Comparison of ENCODE assay signal across 8 mouse cellular contexts in the genomic region with DNA sequence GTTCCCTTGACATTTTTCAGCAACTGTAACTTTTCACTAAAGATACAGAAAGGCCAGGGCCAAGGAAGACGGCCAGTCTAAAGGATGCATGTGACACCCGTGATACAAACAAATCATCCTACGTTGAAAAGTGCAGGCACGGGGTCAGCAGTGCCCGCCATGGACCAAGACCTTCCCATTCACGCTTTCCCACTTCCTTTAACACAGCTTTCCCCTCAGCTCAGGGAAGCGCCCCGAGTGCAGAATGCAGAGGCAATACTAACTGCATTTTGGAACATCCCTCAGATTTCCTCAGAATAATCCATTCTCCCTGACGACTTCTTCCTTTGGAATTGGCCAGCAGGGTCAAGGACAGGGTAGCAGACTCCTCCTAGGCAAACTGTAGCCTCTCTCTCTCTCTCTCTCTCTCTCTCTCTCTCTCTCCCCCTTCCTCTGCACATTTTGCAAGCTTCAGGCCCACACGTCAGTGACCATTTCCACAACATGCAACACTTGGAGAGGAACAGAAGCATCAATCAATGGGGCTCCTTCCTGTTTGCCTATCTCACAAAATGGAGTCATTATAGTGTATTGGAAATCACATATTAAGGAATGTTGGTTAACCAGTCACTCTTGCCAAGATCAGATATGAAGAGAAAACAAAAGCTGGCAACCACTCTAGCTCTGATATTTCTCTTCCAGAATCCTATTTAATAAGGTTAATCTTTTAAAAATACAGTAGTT. TPM values are rescaled to one million over a fixed set of nuclear protein-coding genes. Genes with fewer than 3 reads are reported as not detected.
DNase-seq lines count a peak whose midpoint lies in the region; ATAC-seq and TF ChIP-seq lines count a peak whose summit lies in the region.

No protein-coding gene starts in this region.

- intact Hi-C loops in left cerebral cortex, adult 2 months (cut with DNase I) = loop anchor here (5.0 kb wide), 1 partner anchor 392 kb away; no protein-coding TSS in a partner anchor

- DNase-seq in CD4-positive, CD25-positive, alpha-beta regulatory T cell, adult 2 months (ENCODE audit: low read depth, low spot score) = peak; percentile 36
- DNase-seq in kidney, postnatal 36 days = no peak
- DNase-seq in lung, postnatal 36 days = peak; percentile 54
- no peak for DNase-seq in gastrocnemius, adult 18-20 months (ENCODE audit: low spot score)
- DNase-seq in left cerebral cortex, adult 2 months (ENCODE audit: extremely low spot score in 1 of 2, low spot score in 2 of 2) = no peak

- peaks cover 62% of the 10 kb centered on the region for H3K4me1 ChIP-seq in kidney, embryonic 14.5 days (ENCODE audit: control insufficient read depth, insufficient read depth, low read length)
- peaks cover 56% of the 10 kb centered on the region for H3K4me1 ChIP-seq in heart, embryonic 16.5 days (ENCODE audit: control insufficient read depth, insufficient read depth, low read length)

- H3K36me3 ChIP-seq in kidney, embryonic 14.5 days (ENCODE audit: control insufficient read depth, insufficient read depth, low read length) = no peaks in the 10 kb centered on the region
- no peaks in the 10 kb centered on the region for H3K36me3 ChIP-seq in heart, embryonic 16.5 days (ENCODE audit: control insufficient read depth, insufficient read depth)

- no peak for ATAC-seq in CD4-positive, CD25-positive, alpha-beta regulatory T cell, adult 4 months
- ATAC-seq in kidney, embryonic 14.5 days (ENCODE audit: low FRiP score, low TSS enrichment) = no peak
- no peak for ATAC-seq in heart, embryonic 16.5 days (replicated peaks; ENCODE audit: extremely low read depth, insufficient read depth, low FRiP score)

- H3K4me3 ChIP-seq in kidney, embryonic 14.5 days (ENCODE audit: low read length) = peak overlapping the region; percentile 3; the same call in 1 of the 2 replicates
- H3K4me3 ChIP-seq in heart, embryonic 16.5 days (ENCODE audit: low read length) = no peak overlapping the region
- no peak overlapping the region for H3K4me3 ChIP-seq in left cerebral cortex, adult 2 months

- H3K9ac ChIP-seq in kidney, embryonic 14.5 days (ENCODE audit: low read depth, low read length) = peak overlapping the region; percentile 18; the same call in 1 of the 2 replicates
- peak overlapping the region; percentile 38 for H3K9ac ChIP-seq in heart, embryonic 16.5 days (ENCODE audit: low read length)

- H3K9me3 ChIP-seq in kidney, embryonic 14.5 days (ENCODE audit: control insufficient read depth, low read length) = no peaks in the 10 kb centered on the region
- H3K9me3 ChIP-seq in heart, embryonic 16.5 days (replicated peaks; ENCODE audit: control insufficient read depth, low read length) = no peaks in the 10 kb centered on the region

- H3K27ac ChIP-seq in kidney, embryonic 14.5 days (ENCODE audit: low read depth, low read length) = peak overlapping the region; percentile 71; the same call in 1 of the 2 replicates
- H3K27ac ChIP-seq in heart, embryonic 16.5 days (ENCODE audit: low read length) = peak overlapping the region; percentile 30
- H3K27ac ChIP-seq in left cerebral cortex, adult 2 months = no peak overlapping the region

- no peaks in the 10 kb centered on the region for H3K27me3 ChIP-seq in kidney, embryonic 14.5 days (ENCODE audit: control insufficient read depth, insufficient read depth, low read length)
- no peaks in the 10 kb centered on the region for H3K27me3 ChIP-seq in heart, embryonic 16.5 days (ENCODE audit: control insufficient read depth, insufficient read depth, low read length)

- 48% methylated on average over 10 of the region's 10 CpGs for WGBS in kidney, embryonic 14.5 days
- WGBS in heart, embryonic 16.5 days = 40% methylated on average over 10 of the region's 10 CpGs

- no peak for TF ChIP-seq CTCF in left cerebral cortex, adult 2 months (IDR thresholded peaks at IDR 0.05)

- H3K4me2 ChIP-seq in kidney, embryonic 14.5 days (replicated peaks; ENCODE audit: low read depth, low read length) = peak overlapping the region; percentile 24; the same call in 1 of the 2 replicates
- H3K4me2 ChIP-seq in heart, embryonic 16.5 days (ENCODE audit: low read depth, low read length) = peak overlapping the region; percentile 31

RNA-seq across cellular contexts. Expression of a gene that starts 3.7 kb away (rescaled TPM):
- 100 to 1,000 TPM; 117 to 125 TPM for polyA plus RNA-seq in CD4-positive, CD25-positive, alpha-beta regulatory T cell, adult 4 months (2017; shearing (Covaris generic))
- 32.9 and 38.4 TPM in 2 replicates for polyA plus RNA-seq in kidney, embryonic 14.5 days (2014; fragmentation: Nextera tagmentation; extraction: Ambion mirVana)
- 11.7 and 12.9 TPM in 2 replicates for polyA plus RNA-seq in heart, embryonic 16.5 days (2015; fragmentation: Nextera tagmentation; extraction: Ambion mirVana)
- 1 to 10 TPM; 8.5 to 8.7 TPM for total RNA-seq in gastrocnemius, adult 18-20 months (2021)
- 10 to 100 TPM in 1 of 2 experiments, 1 to 10 TPM in 1; 8.8 to 11.1 TPM for total RNA-seq in left cerebral cortex, adult 2 months (2021)

Comparison
In these comparisons a context has a peak if more than half of its experiments do, and no peak if none do; other contexts are left out.
1. DNase-seq: peak in CD4-positive, CD25-positive, alpha-beta regulatory T cell, adult 2 months (single experiment) and lung, postnatal 36 days (single experiment); none in kidney, postnatal 36 days (0 of 2), gastrocnemius, adult 18-20 months (single experiment) and left cerebral cortex, adult 2 months (0 of 2).